Mouse (Mus musculus): ENCODE measurements at regions not wholly inside any gene's neighbourhood (a gene's known extent, or its start where the extent isn't known, plus 50 kb on each side); places are given as distances from the start of the nearest gene placed in this dataset.

DNA sequence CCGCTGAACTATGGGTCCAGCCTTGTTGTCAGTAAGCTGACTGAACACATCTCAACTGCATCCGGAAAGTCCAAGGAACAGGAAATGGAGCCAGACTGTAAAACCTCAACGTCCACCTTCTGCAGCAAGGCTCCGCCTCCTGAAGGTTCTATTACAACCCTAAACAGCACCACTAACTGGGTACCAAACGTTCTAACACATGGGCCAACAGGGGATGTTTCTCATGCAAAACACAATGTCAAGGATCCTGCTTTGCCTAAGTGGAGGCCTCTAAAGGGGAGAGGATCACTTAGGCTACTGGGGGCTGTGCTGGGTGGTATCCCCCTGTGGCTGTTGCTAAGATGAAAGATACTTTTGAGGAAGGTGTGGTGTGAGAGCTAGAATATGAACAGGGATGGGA, 51.0 kb upstream of the Stt3b start:
- DNase-seq (ENCODE audit: low spot score): no peak
- no peak overlapping the region for H3K4me3 ChIP-seq
- H3K27ac ChIP-seq (replicated peaks): no peak overlapping the region
- H3K4me1 ChIP-seq: peaks cover 8% of the 10 kb centered on the region
- no peaks in the 10 kb centered on the region for H3K36me3 ChIP-seq
- no peaks in the 10 kb centered on the region for H3K27me3 ChIP-seq (ENCODE audit: low read depth, poor library complexity, severe bottlenecking)
- WGBS: 81% methylated on average over 5 of the region's 5 CpGs
- 0 out of 2 replicates have a peak, but pooled peaks cover 9% of the 10 kb centered on the region for H3K9me3 ChIP-seq (replicated peaks)

DNA sequence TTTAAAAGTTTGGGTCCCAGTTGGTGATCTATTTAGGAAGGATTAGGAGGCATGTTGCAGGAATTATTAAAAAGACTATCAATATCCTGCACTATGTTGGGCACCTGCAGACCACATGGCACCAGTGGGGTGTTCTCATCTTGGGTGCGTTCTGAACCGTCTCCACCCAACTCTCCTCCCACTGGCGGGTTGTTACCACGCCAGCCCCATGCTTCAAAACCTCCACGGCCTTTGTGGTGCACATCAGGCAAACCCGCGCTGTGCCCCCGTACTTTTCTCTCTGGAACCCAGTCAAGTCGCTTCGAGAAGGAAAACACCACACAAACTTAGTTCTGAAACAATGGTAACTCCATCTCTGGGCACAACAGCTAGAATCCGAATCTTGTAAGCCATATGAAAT, 51.7 kb upstream of the Stt3b start:
- 94% methylated on average over 11 of the region's 11 CpGs for WGBS
- Histone ChIP-seq H3K36me3 (no peaks in the 10 kb centered on the region), H3K4me1 (peaks cover 6% of the 10 kb centered on the region), H3K27ac (replicated peaks) (no peak overlapping the region), H3K4me3 (no peak overlapping the region), H3K9me3 (replicated peaks) (0 out of 2 replicates have a peak, but pooled peaks cover 9% of the 10 kb centered on the region), H3K27me3 (ENCODE audit: low read depth, poor library complexity, severe bottlenecking) (no peaks in the 10 kb centered on the region)
- no peak for DNase-seq (ENCODE audit: low spot score)

DNA sequence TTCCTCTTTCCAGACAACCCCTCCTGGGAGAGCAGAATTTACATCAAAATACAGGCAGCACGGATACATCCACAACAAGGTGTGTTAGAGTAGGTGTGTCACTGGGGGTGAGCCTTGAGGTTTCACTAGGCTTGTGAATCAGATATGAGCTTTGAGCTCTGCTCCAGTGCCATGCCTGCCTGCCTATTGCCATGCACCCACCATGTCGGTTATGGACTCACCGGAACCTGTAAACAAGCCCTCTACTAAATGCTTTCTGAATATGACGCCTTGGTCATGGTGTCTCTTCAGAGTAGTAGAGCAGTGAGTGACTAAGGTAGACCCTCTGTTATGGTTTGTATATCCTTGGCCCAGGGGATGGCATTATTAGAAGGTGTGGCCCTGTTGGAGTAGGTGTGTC, 52.3 kb upstream of the Stt3b start:
- H3K27ac ChIP-seq (replicated peaks): no peak overlapping the region
- H3K36me3 ChIP-seq: no peaks in the 10 kb centered on the region
- H3K27me3 ChIP-seq (ENCODE audit: low read depth, poor library complexity, severe bottlenecking): no peaks in the 10 kb centered on the region
- H3K4me1 ChIP-seq: 0 out of 2 replicates have a peak, but pooled peaks cover under 1% of the 10 kb centered on the region
- no peak overlapping the region for H3K4me3 ChIP-seq
- WGBS: 84% methylated on average over 4 of the region's 4 CpGs
- DNase-seq (ENCODE audit: low spot score): no peak
- 0 out of 2 replicates have a peak, but pooled peaks cover 9% of the 10 kb centered on the region for H3K9me3 ChIP-seq (replicated peaks)

DNA sequence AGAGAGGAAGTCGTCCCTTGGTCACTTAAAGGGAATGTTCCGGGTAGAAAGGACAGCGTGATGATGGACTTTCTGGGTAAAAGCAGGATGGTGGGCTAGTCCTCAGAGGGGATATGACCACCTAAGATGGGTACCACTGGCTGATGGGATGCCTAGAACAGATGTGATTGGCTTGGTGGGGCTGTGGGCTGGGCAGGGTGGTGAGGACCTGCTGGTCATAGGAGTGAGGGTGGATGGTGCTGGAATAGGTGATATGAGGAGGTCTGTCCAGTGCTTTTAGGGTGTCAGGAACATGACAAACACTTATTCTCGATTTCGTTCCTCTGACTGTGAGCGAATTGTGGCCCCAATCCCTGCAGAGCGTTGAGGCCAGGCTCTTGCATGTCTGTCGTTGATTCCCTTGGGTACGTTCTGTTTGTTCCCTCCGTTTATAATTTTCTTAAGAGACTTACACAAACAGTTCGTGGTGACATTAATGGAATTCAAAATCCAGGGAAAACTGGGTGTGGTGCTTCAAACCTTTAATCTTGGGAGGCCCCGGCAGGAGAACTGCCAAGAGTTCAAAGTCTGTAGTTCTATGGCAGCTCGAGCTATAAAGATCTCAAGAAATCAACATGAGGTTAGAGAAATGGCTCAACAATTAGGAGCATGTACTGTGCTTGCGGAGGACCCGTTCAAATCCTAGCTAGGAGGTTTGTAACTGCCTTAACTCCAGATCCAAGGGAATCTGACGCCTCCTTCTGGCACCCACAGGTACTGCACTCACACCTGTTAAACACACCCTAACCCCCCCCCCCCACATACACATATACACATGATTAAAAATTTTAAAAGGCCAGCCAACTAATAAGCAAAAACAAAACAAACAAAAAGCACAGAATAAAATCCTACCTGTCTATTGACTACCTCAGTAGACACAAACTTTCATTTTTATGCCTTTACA, 55.0 kb upstream of the Stt3b start:
- no peak overlapping the region for H3K27ac ChIP-seq (replicated peaks)

DNA sequence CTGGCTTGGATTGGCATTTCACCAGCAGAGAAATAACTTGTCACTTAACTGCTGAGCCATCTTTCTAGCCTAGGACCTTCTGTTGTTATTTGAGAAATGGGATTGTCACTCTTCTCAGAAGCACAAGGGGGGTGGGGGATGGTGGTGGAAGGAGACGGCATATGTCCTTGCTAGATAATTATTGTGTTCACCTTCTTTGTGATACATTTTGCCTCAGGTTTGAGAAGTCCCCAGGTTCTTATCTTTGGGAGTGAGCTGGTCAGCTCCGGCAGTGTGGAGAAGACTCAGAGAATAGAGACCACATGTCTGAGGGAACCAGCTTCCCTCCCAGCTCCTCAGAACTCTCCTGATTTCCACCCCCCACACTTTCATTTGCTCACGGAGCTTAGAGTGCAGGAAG, 57.6 kb upstream of the Stt3b start:
- H3K4me1 ChIP-seq: no peaks in the 10 kb centered on the region
- no peak overlapping the region for H3K4me3 ChIP-seq
- no peak for DNase-seq (ENCODE audit: low spot score)
- H3K27me3 ChIP-seq (ENCODE audit: low read depth, poor library complexity, severe bottlenecking): no peaks in the 10 kb centered on the region
- no peak overlapping the region for H3K27ac ChIP-seq (replicated peaks)
- no peaks in the 10 kb centered on the region for H3K36me3 ChIP-seq
- H3K9me3 ChIP-seq (replicated peaks): 0 out of 2 replicates have a peak, but pooled peaks cover 9% of the 10 kb centered on the region
- 64% methylated on average over 3 of the region's 3 CpGs for WGBS

More for the DNA sequence above, 55.0 kb upstream of the Stt3b start:
- H3K9me3 ChIP-seq (replicated peaks): 0 out of 2 replicates have a peak, but pooled peaks cover 9% of the 10 kb centered on the region
- WGBS: 91% methylated on average over 16 of the region's 16 CpGs
- H3K27me3 ChIP-seq (ENCODE audit: low read depth, poor library complexity, severe bottlenecking): no peaks in the 10 kb centered on the region
- no peaks in the 10 kb centered on the region for H3K36me3 ChIP-seq
- no peak for DNase-seq (ENCODE audit: low spot score)
- H3K4me1 ChIP-seq: no peaks in the 10 kb centered on the region
- no peak overlapping the region for H3K4me3 ChIP-seq

DNA sequence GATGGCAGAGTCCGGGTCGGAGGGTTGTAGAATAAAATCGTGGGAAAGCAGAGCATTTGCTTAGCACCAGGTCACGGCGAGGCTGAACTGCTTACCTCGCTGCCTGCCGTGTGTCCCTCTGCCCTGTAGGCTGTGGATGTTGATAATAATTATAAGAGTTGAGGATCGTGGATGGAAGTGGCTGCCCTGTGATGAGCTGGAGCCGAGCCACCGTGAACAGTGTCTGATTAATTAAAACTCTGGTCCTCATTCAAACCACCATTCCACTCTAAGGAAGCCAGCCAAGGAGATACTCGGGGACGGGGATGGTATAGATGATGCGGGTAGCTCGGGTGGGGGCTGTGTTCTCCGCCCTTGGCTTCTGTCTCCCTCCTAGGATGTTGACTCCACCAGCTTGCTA, 70.1 kb upstream of the Stt3b start:
- no peak for DNase-seq (ENCODE audit: low spot score)
- no peak overlapping the region for H3K4me3 ChIP-seq
- WGBS: 88% methylated on average over 15 of the region's 15 CpGs
- no peaks in the 10 kb centered on the region for H3K36me3 ChIP-seq
- no peaks in the 10 kb centered on the region for H3K9me3 ChIP-seq (replicated peaks)
- H3K4me1 ChIP-seq: no peaks in the 10 kb centered on the region
- H3K27me3 ChIP-seq (ENCODE audit: low read depth, poor library complexity, severe bottlenecking): no peaks in the 10 kb centered on the region
- no peak overlapping the region for H3K27ac ChIP-seq (replicated peaks)

DNA sequence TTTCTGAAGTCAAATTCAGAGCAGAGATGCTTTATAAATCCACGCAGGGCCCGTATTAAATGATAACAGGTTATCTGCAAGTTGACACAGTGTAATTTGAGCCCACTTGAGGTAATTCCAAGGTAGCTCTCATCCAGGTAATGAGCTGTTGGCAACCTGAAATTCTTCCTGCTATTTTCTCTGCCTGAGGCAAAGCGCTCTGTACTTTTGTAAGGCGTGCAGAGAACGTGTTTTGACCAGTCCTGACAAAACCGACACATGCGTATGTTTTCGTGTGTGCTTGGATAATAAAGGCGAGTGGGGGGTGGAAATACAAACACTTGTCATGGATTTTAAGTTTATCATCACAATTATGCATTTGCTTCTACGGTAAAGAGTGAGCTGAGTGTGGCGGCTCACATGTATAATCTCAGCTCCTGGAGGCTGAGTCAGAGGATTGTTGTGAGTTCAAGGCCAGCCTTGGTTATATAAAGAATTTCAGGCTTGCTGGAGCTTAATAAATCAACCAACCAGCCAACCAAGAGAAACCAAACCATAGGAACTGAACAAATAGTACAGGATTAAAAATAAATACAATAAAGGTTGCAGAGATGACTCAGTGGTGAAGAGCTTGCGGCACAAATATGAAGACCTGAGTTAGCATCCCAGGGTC, 72.7 kb upstream of the Stt3b start:
- no peaks in the 10 kb centered on the region for H3K27me3 ChIP-seq (ENCODE audit: low read depth, poor library complexity, severe bottlenecking)
- no peak overlapping the region for H3K4me3 ChIP-seq
- no peaks in the 10 kb centered on the region for H3K36me3 ChIP-seq
- no peak overlapping the region for H3K27ac ChIP-seq (replicated peaks)
- WGBS: 92% methylated on average over 12 of the region's 12 CpGs
- H3K4me1 ChIP-seq: no peaks in the 10 kb centered on the region
- DNase-seq (ENCODE audit: low spot score): no peak
- H3K9me3 ChIP-seq (replicated peaks): no peaks in the 10 kb centered on the region

DNA sequence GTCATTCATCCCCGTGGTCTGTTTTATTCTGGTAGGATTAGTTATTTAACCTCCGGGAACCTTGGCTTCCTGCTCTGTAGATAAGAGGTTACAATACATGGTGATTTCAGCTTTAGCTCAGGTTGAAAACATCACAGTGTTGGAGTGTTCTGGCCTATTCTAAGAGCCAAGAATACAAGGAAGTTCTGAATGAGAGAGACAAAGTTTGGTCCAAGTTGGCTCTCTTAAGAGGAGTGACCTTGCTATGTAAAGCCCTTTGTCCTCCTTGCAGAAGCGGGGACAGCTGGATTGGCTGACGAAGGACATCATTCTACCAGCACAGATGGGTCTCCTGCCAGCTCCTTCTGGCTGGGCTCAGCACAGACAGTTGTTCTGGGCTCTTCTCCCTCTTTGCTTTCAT, 73.7 kb upstream of the Stt3b start:
- no peaks in the 10 kb centered on the region for H3K9me3 ChIP-seq (replicated peaks)
- DNase-seq (ENCODE audit: low spot score): no peak
- H3K27me3 ChIP-seq (ENCODE audit: low read depth, poor library complexity, severe bottlenecking): no peaks in the 10 kb centered on the region
- H3K36me3 ChIP-seq: no peaks in the 10 kb centered on the region
- H3K27ac ChIP-seq (replicated peaks): no peak overlapping the region
- H3K4me3 ChIP-seq: no peak overlapping the region
- WGBS: 83% methylated on average over 4 of the region's 4 CpGs
- no peaks in the 10 kb centered on the region for H3K4me1 ChIP-seq

DNA sequence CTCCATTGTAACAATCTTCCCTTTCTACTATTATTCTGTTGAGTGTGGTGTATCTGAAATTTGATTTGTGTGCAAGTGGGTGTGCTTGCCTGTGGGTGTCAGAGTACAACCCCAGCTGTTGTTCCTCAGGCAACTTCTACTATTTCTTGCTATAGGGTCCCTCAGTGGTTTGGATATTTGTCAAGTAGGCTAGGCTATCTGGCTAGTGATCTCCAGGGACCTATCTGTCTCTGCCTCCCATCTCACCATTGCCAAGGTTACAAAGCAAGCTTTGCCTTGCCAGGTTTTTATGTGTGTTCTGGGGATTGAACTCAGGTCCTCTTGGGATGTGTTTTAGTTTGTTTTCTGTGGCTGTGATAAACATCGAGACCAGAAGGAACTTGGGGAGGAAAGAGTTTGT, 74.1 kb upstream of the Stt3b start:
- no peaks in the 10 kb centered on the region for H3K27me3 ChIP-seq (ENCODE audit: low read depth, poor library complexity, severe bottlenecking)
- no peak for DNase-seq (ENCODE audit: low spot score)
- no peaks in the 10 kb centered on the region for H3K4me1 ChIP-seq
- H3K27ac ChIP-seq (replicated peaks): no peak overlapping the region
- no peak overlapping the region for H3K4me3 ChIP-seq
- no peaks in the 10 kb centered on the region for H3K9me3 ChIP-seq (replicated peaks)
- WGBS: 91% methylated on average over 1 of the region's 1 CpGs
- H3K36me3 ChIP-seq: no peaks in the 10 kb centered on the region

DNA sequence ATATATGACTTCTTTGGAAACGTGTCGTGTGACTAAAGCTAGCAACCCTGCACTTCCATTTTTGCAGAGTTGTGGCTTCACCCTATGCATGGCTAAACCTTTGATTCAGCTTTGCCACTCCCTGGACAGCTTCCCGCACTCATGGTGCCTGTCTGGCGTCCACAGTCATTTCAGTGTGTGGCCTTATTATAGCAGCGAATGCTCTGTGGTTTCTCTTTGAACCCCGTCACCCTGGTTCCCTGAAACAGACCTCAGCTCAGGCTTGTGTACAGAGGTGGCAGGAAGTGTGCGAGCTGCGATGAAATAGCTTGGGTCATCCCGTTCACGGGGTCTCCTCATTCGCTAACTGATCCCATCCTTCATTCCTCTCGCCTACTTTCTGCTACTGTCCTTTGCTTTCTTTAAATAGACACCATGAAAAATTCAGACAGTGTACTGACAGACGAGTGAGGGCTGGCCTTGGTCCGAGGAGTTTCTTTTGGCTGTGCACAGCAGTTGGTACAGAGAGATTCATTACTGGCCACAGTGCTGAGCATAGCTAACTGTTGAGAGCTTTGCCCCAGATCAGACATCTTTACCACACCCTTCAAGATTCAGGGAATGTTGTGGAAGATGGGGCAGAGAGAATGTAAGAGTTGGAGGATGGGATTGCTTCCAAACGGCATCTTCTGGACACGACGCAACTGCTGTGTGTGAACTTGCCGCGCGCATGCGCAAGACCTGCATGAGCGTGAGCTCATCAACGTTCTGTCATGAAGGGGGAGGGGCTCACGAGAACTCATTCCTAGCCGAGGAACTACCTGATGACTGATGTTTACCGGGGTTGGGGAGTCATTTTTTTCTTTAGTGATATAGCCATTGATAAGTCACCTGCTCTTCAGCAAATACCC, 77.5 kb upstream of the Stt3b start:
- peaks cover 7% of the 10 kb centered on the region for H3K4me1 ChIP-seq
- no peaks in the 10 kb centered on the region for H3K9me3 ChIP-seq (replicated peaks)
- no peak overlapping the region for H3K4me3 ChIP-seq
- no peaks in the 10 kb centered on the region for H3K36me3 ChIP-seq
- H3K27me3 ChIP-seq (ENCODE audit: low read depth, poor library complexity, severe bottlenecking): no peaks in the 10 kb centered on the region
- 90% methylated on average over 26 of the region's 26 CpGs for WGBS
- no peak for DNase-seq (ENCODE audit: low spot score)
- no peak overlapping the region for H3K27ac ChIP-seq (replicated peaks)

DNA sequence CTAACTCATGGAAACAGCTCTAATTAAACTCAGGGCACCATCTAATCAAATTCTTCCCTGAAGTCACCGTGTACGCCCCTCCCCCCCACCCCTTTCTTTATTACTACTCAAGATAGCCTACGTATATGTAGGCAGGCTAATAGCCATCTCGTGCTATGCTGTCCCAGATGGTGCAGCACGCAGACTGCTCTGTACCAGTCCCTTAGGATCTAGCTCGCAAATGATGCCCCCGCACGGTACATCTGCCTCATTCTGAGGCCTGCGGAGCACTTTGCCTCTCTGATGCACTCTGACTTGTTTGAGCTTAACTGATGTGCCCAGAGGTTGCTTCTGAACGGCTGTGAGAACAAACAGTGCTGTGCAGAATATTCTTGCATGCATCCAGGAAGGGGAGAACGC, 78.1 kb upstream of the Stt3b start:
- Histone ChIP-seq H3K36me3 (no peaks in the 10 kb centered on the region), H3K9me3 (replicated peaks) (no peaks in the 10 kb centered on the region), H3K4me1 (peaks cover 7% of the 10 kb centered on the region), H3K27me3 (ENCODE audit: low read depth, poor library complexity, severe bottlenecking) (no peaks in the 10 kb centered on the region), H3K4me3 (no peak overlapping the region), H3K27ac (replicated peaks) (no peak overlapping the region)
- 95% methylated on average over 11 of the region's 11 CpGs for WGBS
- no peak for DNase-seq (ENCODE audit: low spot score)

DNA sequence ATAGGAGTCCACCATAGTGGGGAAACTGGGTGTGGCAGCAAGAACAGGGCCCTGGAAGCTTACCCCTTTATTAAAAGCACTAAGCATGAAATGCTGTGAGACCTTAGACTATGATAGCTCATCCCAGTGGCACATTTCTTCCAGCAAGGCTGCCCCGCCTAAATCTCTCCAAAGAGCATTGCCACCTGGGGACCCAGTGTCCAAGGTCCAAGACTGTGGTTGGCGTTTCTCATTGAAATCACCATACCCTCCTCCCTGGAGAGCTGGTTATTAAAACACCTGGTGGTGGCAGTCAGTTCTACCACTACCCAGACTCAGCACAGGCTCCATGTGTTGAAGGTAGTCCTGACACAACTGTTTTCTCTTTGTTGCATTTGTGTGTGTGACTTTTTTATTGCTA, 78.9 kb upstream of the Stt3b start:
- no peaks in the 10 kb centered on the region for H3K36me3 ChIP-seq
- DNase-seq (ENCODE audit: low spot score): no peak
- no peaks in the 10 kb centered on the region for H3K9me3 ChIP-seq (replicated peaks)
- H3K4me3 ChIP-seq: no peak overlapping the region
- peaks cover 7% of the 10 kb centered on the region for H3K4me1 ChIP-seq
- WGBS: 92% methylated on average over 2 of the region's 2 CpGs
- H3K27me3 ChIP-seq (ENCODE audit: low read depth, poor library complexity, severe bottlenecking): no peaks in the 10 kb centered on the region
- H3K27ac ChIP-seq (replicated peaks): no peak overlapping the region

Data from midbrain, embryonic 10.5 days (tissue).